Mouse (Mus musculus) layer of hippocampus, adult 2 months (tissue): ENCODE data around the gene Vmn2r72. TPM values are rescaled to one million over a fixed set of nuclear protein-coding genes. Genes with fewer than 3 reads are reported as not detected.

ENCODE experiments used
- DNase-seq, 2 experiments: peaks; one replicate each; pipeline ENCODE4 v3.0.0; 2022; ENCODE audit warnings: low spot score in 2 of 2
- H3K27ac ChIP-seq: fragments of 200-600 bp; 2 replicates; pipeline ENCODE4 v1.8.1; 2022
- H3K4me3 ChIP-seq: fragments of 200-600 bp; 2 replicates; pipeline ENCODE4 v1.8.1; 2022; ENCODE audit warnings: mild to moderate bottlenecking
- CTCF ChIP-seq: fragments of 200-600 bp; conservative IDR thresholded peaks from 2 replicates; pipeline ENCODE4 v1.8.1; 2022; ENCODE audit warnings: antibody characterized with exemption, mild to moderate bottlenecking, moderate library complexity
- long read RNA-seq, 2 experiments: library from polyadenylated mRNA; stranded (forward); transcript quantifications; one replicate each; pipeline ENCODE4 v2.0.0; 2021; ENCODE audit warnings: borderline mapping rate in 2 of 2
- total RNA-seq, 2 experiments: library from RNA; stranded (reverse); gene quantifications; 2 replicates each; pipeline ENCODE4 v1.2.3; 2021

The Vmn2r72 gene
- not detected for total RNA-seq
- long read RNA-seq, experiment 1 = 0 reads
- long read RNA-seq, experiment 2 = 0 reads

DNA sequence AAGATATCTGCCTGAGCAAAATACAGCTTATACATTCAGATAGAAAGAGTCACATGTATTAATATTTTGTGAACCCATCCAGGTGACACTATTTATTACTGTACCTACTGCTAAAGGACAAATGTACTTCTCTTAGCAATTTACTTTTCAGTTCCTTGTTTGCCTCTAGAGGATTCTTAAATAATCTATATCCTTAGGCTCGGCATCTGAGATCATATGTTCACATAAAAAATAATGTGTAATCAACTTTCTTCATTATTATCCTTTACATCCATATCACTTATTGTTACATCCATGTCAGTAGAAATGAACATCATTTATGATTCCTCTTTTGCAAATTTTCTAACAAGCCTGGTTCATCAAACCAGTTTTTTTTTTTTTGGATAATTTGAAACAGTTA, at the start of gene Vmn2r72:
Gene Vmn2r72, minus strand, starts transcription at position 101 of the 400 bp plus-strand sequence.
- no peak for TF ChIP-seq CTCF
- no peak for DNase-seq
- Histone ChIP-seq H3K4me3 (no peak within 1 kb of the TSS), H3K27ac (no peak within 1 kb of the TSS)

Other genes starting within 250 kb of the Vmn2r72 start
- gene Vmn2r71, start 192.0 kb downstream of the Vmn2r72 start, total RNA-seq = not detected
- gene Vmn2r70, start 185.9 kb downstream of the Vmn2r72 start, total RNA-seq = not detected
- not detected for gene Vmn2r73, start 121.2 kb upstream of the Vmn2r72 start, total RNA-seq
- not detected for gene Vmn2r74, start 206.5 kb upstream of the Vmn2r72 start, total RNA-seq